Mouse (Mus musculus): ENCODE measurements around the gene Fam227b.

Fam227b gene

GRCm38 (mm10) chr2:126061037-126061773, 90.6 kb downstream of the Fam227b start:
- DNase-seq (ENCODE audit: low read depth, low spot score) = no peak

GRCm38 (mm10) chr2:126060595-126060994, 91.2 kb downstream of the Fam227b start:
- DNase-seq (ENCODE audit: low read depth, low spot score) = no peak

DNA sequence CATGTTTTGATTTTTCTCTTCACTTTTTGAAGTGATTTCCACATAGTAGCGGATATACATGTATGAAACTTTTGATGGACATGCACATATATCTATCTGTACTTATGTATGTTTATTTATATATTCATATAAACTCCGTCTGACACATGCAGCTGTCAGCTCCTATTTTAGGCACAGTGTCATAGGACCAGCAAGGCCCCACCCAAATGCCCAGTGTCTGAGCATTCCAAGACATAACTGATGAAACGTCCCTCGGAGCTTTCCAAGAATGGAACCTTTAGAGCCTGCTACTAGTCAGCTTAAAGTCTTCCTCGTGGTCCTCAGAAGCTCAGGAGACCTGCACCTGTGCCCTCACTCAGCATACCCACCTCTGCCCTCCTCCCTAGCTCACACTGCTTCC, 98.1 kb downstream of the Fam227b start:
- no peak for DNase-seq (ENCODE audit: low read depth, low spot score)

GRCm38 (mm10) chr2:126052749-126053557, 98.9 kb downstream of the Fam227b start:
- DNase-seq (ENCODE audit: low read depth, low spot score) = no peak

- no peak for DNase-seq (ENCODE audit: low read depth, low spot score)
These were observed 106.2 kb downstream of the Fam227b start for GRCm38 (mm10) chr2:126045621-126046020.

DNA sequence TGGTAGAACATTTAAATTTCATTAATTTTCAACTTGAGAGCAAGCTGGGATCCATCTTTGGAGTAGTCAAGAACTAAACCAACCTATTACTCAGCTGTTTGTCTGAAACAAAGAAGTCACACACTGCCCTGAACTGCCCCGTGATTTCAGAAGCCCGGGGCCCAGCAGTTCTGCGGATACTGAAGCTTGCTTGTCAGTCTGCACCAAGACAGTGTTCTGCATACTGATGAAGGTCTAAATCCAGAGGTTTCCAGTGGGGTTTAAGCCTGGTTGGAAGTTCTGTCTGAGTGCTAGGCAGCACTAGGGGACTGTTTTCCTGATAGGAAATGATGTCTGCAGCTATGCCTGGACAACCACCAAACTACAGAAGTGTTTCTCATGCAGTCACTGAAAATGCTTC, 109.1 kb downstream of the Fam227b start:
- DNase-seq (ENCODE audit: low read depth, low spot score) = no peak

- DNase-seq (ENCODE audit: low read depth, low spot score) = no peak
These were observed 110.6 kb downstream of the Fam227b start for GRCm38 (mm10) chr2:126041237-126041636.

DNA sequence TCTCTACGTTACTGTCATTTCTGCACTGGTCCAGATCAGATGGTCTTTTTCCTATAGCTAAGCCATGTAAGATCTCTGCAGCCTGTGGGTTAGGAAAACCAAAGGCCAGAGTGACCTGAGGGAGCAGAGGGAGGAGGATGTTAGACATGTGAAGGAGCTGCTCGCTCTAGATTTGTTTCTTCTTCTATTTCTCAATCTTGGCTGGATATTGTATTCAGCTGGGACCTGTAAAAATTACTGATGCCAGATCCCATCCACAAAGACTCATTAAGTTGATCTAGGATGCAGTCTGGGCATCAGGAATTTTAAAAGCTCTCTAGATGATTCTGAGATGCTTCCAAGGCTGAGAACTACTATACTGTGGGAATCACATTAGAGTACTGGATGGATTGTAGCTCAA, 111.2 kb downstream of the Fam227b start:
- no peak for DNase-seq (ENCODE audit: low read depth, low spot score)

- no peak for DNase-seq (ENCODE audit: low read depth, low spot score)
These were observed 112.4 kb downstream of the Fam227b start for GRCm38 (mm10) chr2:126039414-126039891.

DNA sequence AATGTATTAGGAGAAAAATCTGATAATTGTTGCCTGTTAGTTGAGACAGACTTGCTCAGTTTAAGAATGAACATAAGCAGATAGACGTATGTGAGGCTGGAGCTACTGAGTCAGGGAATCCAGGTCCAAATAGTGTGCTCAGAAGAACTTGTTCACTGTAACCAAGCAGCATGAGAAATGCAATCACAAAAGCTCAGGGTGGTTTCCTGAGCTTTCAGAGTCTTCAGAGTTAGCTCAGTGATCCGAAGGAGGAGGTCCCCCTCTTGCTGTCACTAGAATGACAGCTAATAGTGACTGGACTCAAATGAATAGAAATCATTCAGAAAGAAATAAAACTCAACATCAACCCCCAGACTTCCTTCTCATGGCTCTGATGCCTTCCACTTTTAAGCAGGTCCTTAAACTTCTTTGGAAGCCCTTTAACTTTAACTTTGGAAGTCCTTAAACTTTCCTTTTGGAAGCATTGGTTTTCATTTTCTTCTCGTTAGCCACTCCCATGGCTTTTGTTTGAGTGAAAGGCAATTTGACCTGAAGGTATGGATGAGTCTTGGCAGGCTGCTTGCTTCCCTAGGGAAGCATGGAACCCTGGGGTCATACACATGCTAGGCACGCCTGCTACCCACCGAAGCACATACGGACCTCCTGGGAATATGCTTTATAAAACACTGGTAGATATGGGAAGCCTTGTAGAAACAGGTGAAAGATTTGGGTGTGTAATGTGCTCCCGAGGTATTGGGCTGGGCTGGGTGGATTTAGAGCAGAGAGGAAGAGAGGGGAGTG, 113.4 kb downstream of the Fam227b start:
- DNase-seq (ENCODE audit: low read depth, low spot score) = no peak

DNA sequence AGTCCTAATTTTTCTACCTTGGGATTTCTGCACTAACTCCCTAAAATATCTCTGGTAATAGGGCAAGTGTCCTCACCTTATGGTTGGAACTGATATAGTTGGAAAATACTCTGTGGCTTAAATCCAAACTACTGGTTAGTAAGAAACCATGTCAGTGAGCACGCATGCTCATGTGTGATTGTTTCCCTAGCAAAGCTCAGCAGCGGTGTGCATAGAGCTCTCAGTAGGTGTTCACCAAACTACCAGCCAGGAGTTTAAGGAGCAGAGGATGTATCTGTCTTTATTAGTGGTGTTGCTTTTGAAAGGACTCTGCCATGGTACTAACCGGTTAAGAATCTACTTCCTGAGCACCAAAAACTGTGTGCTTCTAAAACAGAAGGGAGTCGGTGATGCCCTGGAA, 115.7 kb downstream of the Fam227b start:
- DNase-seq (ENCODE audit: low read depth, low spot score) = no peak

DNA sequence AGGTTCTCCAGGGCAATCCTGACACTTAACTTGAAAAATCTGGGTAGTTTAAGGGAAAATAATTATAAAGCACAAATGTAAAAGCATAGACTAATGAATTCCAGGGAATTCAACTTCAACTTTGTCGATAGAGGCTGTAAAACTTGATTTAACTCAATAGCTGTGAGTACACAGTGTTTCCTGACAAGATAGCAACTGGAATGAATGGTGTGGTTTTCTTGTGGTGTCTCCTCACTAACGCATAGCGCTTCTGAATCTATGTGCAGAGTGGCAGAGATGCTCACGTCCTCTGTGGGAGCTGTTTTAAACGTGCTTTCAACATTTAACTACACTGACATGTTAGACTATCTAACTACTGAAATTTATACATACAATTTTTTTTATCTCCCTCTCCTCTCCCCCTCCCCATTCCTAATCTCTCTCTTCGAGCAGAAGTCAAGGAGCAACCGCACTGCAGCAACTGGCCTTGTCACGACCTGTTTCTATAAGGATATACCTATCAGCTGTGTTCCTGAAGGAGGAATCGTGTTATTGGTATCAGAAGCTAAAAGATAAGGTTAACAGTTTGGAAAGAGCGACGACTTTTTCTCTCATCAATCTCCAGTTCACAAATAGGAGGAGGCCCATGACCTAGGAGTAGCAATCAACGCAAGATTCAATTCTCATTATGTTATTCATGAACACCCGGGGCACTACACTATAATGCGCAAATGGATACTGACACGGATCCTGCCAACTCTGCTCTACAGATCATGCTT, 116.6 kb downstream of the Fam227b start:
- DNase-seq (ENCODE audit: low read depth, low spot score) = no peak

DNA sequence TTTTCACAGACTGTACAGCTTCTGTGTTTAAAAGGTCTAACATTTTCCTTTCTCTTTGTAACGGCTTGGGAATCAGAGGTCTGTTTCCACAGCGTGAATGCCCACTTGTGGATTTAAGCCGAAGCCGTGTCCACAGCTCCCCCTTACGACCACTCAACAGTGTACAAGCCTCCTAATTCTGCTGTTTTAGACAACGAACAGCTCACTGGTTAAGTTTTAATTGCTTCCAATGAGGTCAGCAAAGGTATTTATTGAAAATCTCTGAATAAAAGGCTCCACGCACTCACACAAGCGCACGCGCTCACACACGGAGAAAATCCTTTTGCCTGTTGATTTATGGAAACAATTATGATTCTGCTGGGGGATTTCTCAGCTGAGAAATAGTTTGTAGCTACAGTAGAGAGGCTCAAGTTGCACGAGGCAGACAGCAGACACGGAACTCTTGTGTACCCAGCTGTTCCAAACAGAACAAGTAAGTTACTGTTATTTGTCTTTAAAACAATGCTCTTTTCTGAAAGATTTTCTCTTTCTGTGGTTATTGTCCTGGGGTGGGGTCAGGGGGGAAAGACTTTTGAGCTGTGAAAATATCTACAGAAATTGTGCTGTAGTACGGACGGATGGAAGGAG, 117.3 kb downstream of the Fam227b start, which contains the start of gene Fgf7:
TSS of gene Fgf7 (plus strand) at position 280 of the 627 bp plus-strand sequence.
- DNase-seq (ENCODE audit: low read depth, low spot score) = no peak

DNA sequence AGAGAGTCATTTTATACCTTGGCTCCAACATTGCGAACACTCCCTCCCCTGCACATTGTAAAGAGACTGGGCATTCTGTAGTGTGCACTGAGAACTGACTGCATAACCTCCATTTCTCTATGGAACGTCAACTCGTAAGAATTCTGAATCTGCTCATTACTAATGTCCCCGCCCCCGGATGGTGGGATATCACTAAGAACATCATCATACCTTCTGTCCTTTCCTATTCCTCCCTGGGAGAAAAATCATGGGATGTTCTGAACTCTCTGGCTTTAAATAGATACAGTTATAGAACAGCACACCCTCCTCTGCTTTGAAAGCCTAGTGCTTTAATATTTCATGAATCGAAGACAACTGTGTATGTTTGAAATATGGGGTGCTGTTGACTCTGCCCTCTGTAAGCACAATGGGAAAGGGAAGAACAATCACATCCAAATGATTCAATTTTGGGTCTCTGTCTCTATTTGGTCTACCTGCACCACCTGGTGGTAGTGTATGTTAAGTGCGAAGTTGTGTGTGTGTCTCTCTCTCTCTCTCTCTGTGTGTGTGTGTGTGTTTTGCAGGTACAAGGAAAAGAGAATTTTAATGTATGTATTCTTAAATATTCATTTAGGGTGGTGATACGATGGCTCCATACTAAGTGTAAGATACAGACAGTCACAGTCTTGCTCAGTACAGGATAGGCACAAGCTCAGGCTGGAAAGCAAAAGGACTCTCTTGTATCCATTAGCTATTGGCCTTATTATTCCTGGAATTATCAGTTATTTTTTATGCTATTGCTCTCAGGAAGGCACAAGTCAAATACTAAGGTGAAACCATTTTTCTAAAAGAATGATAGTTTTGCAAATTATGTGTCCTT, 118.5 kb downstream of the Fam227b start:
- no peak for DNase-seq (ENCODE audit: low read depth, low spot score)

DNA sequence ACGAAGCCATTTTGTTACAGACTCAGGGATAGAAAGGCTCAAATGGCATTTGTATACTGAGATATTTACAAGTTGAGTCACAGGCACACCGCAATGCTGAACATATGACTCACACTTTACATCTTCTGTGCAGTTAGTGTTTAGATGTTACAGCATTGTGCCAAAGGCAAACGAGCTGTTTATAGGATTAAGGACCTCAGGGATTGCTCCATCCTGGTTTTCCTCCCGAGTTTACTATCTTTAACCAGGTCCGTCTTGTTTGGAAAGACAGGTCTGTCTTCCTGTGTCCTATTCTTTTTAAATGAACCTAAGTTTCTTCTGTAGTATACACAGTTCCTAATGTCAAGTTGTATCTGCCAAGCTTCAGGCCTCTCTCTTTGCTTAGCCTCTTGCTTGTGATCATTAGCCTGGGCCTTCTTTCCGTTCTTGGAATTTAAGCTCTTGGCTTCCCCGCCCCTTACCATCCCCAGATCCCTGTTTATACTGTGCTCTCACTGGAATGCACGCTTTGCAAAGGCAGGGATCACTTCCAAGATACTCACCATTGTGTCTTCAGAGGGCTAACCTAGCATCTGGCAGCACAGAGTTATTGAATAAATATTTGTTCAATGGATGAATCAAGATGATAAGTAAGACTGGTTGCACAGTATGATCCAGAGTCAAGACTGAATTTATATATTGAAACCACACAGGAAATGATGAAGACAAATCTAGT, 120.5 kb downstream of the Fam227b start:
- no peak for DNase-seq (ENCODE audit: low read depth, low spot score)

- no peak for DNase-seq (ENCODE audit: low read depth, low spot score)
These were observed 135.9 kb downstream of the Fam227b start for GRCm38 (mm10) chr2:126015763-126016473.

GRCm38 (mm10) chr2:126014989-126015710, 136.7 kb downstream of the Fam227b start:
- no peak for DNase-seq (ENCODE audit: low read depth, low spot score)

DNA sequence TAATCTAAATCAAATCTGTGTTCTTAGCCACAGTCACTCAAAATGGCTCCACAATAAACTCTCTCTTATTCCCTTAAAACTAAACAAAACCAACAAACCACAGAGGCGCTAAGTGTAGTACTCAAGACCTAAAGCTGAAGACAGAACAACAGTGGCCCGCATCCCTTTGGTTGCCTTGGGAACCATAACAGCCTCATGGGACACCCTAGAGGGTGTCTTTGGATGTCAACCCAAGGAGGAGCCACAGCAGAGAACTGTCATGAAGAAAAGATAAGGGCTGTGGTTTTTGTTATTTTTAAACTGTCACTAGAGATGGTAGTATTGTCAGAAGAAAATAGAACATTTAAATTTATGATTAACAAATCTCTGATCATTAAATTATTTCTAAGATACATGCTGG, 145.1 kb downstream of the Fam227b start:
- no peak for DNase-seq (ENCODE audit: low read depth, low spot score)

All from retina, adult 2 months (tissue).